In the genomic region with DNA sequence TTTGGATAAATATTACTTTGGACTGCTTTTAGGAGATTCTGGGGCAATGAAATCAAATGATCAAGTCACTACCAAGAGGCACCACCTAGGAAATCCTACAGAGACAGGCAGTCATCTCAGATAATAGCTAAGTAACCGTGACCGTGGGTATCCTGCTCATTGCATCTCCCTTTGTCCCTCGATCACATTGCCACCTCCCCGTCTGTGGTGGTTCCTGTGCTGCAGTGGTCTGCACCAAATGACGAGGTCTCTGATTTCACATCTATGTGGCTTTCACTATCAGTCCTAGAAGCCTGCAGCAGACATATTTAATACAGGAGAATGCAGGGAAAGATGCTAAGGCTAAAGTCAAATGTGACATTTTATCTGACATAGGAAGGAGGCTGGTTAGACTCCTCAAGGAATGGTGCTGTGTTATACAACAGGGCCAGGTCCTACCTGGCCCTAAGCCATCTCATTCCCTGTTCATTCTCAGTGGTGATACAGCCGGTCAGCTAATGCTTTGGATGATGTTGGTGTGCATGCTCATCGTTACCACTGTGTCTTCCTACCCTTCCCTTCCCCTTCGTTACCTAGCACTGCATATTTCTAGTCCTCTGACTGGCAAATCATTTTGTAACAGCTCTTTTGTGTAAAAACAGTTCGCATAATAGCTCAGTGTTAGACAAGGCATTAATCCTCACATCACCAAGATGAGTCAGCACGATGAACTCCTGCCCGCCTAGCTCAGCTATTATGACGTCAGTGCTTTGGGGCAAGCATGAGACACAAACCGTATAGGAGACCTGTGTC, we compare ENCODE assay signal across 9 mouse cellular contexts.
DNase-seq lines count a peak whose midpoint lies in the region; ATAC-seq and TF ChIP-seq lines count a peak whose summit lies in the region.
"Had no signal": no experiment of that assay in that cellular context is flagged by ENCODE, and none has a peak within 500 bp of the region (broad histone marks: within the 10 kb centered on the region; RNA-seq: fewer than 3 reads in every experiment).

No protein-coding gene starts in this region.

- H3K27me3 ChIP-seq in forebrain, embryonic 10.5 days (ENCODE audit: poor library complexity, severe bottlenecking): no peaks in the 10 kb centered on the region
- no peaks in the 10 kb centered on the region for H3K27me3 ChIP-seq in midbrain, embryonic 13.5 days

- H3K4me1 ChIP-seq in forebrain, embryonic 10.5 days: peaks cover 30% of the 10 kb centered on the region
- peaks cover 28% of the 10 kb centered on the region for H3K4me1 ChIP-seq in midbrain, embryonic 13.5 days (replicated peaks)

- no peak overlapping the region for H3K4me2 ChIP-seq in midbrain, embryonic 13.5 days (replicated peaks)

- H3K4me3 ChIP-seq in layer of hippocampus, adult 2 months: no peak overlapping the region
- H3K4me3 ChIP-seq in forebrain, embryonic 10.5 days: no peak overlapping the region
- H3K4me3 ChIP-seq in midbrain, embryonic 13.5 days (replicated peaks): no peak overlapping the region

- peak overlapping the region; percentile 89 for H3K27ac ChIP-seq in layer of hippocampus, adult 2 months
- peak overlapping the region; percentile 53; the same call in 1 of the 2 replicates for H3K27ac ChIP-seq in forebrain, embryonic 10.5 days
- 0 out of 2 replicates have a peak overlapping the region, but pooled peaks have one; percentile 11 for H3K27ac ChIP-seq in midbrain, embryonic 13.5 days
- H3K27ac ChIP-seq: macrophage had no signal

- ATAC-seq in midbrain, embryonic 13.5 days: peak; percentile 79

- H3K9me3 ChIP-seq in forebrain, embryonic 10.5 days: no peaks in the 10 kb centered on the region
- no peaks in the 10 kb centered on the region for H3K9me3 ChIP-seq in midbrain, embryonic 13.5 days

- H3K36me3 ChIP-seq in forebrain, embryonic 10.5 days (replicated peaks): no peaks in the 10 kb centered on the region
- H3K36me3 ChIP-seq in midbrain, embryonic 13.5 days: no peaks in the 10 kb centered on the region

- no peak for TF ChIP-seq CTCF in layer of hippocampus, adult 2 months (conservative IDR thresholded peaks at IDR 0.05)

- DNase-seq in layer of hippocampus, adult 2 months (ENCODE audit: low spot score in 2 of 2): no peak
- DNase-seq in layer of hippocampus, postnatal 10 days (ENCODE audit: low spot score in 2 of 2): no peak
- peak; percentile 57 for DNase-seq in adrenal gland, postnatal 14 days
- DNase-seq in forebrain, embryonic 10.5 days (ENCODE audit: extremely low spot score, low spot score): no peak
- DNase-seq in thymus, postnatal 10 days (ENCODE audit: low spot score in 2 of 2): no peak
- no peak for DNase-seq in right cerebral cortex, postnatal 4 days
- no peak for DNase-seq in right cerebral cortex, postnatal 14 days

- 67% methylated on average over 13 of the region's 13 CpGs for WGBS in forebrain, embryonic 10.5 days
- 31% methylated on average over 13 of the region's 13 CpGs for WGBS in midbrain, embryonic 13.5 days

- H3K9ac ChIP-seq in midbrain, embryonic 13.5 days (replicated peaks): no peak overlapping the region

Comparison
In these comparisons a context has a peak if more than half of its experiments do, and no peak if none do; other contexts are left out.
1. H3K27ac ChIP-seq: peak in every context shown above with its lines; median percentile 89 in layer of hippocampus, adult 2 months; 53 in forebrain, embryonic 10.5 days; 11 in midbrain, embryonic 13.5 days.